Mouse (Mus musculus) granulocyte monocyte progenitor cell, adult 5-6 weeks (primary cell): ENCODE measurements around the gene Mgat1. TPM values are rescaled to one million over a fixed set of nuclear protein-coding genes. Genes with fewer than 3 reads are reported as not detected.

ENCODE experiments used
- ATAC-seq: replicated peaks from 2 replicates; pipeline ENCODE4 v1.8.0; 2016; ENCODE audit warnings: mild to moderate bottlenecking, moderate TSS enrichment, inconsistent platforms; ENCODE audit not compliant: poor library complexity, severe bottlenecking
- total RNA-seq, 2 experiments: library from RNA; stranded (forward) in 1 of 2; stranded (reverse) in 1 of 2; fragments of 200-712, 200-1000 nt in 1 of 2; fragments of >200 nt in 1 of 2; fragmentation: Nextera tagmentation in 1 of 2; gene quantifications; 2 replicates each; pipeline ENCODE4 v1.2.3; 2014 to 2017

Mgat1 gene
- total RNA-seq, 2 experiments from 2014 or later, result 44.1 to 59.4 TPM

DNA sequence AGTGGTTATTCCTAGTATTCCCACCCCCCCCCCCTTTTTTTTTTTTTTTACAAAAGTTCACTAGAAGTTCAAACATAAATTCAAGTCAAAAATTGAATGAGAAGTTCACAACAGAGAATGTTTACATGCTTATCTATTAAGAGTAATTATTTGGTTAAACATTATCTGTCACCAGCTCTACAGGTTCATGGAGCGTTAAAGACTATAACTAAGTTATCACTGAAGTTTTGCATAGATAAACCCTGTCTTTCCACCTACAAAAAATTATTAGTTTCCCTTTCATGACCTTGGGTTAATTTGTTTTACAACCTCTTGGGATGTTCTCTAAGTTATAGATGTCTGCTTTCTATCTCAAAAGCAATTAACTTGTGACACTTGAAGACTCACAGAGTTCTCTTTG, 3.7 kb upstream of the Mgat1 start:
- no peak for ATAC-seq

DNA sequence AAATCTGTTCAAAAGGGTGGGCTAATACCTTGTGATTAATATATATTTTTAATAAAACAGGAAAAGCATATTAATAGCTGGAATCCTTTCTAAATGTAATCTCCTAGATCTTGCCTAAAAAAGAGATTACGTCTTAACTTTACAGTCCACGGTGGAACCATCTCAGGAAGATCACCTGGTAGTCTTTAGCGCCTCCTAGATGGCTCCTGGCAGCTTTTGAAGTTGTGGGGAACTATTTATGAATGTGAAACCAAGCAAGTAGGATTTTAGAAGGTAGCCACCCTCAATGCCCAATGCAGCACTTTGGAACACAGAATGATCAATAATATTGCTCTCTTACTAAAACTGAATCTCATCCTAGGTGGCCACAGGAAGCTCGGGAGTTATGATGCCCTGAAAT, 3.1 kb upstream of the Mgat1 start:
- no peak for ATAC-seq

DNA sequence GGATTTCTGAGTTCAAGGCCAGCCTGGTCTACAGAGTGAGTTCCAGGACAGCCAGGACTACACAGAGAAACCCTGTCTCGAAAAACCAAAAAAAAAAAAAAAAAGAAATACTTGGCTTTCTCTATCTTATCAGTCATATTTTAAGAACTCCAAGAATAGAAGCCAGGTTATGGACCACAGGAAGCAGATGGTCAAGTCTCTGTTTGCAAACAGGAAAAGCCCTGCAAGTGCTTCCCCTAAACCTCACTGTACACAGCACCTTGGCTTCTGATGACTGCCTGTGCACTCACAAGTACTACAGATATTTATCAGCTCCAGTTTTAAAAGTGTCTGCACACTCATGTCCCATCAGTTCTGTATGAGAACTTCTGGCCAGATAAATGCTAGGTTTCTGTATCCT, 2.5 kb upstream of the Mgat1 start:
- ATAC-seq, result peak; percentile 18

DNA sequence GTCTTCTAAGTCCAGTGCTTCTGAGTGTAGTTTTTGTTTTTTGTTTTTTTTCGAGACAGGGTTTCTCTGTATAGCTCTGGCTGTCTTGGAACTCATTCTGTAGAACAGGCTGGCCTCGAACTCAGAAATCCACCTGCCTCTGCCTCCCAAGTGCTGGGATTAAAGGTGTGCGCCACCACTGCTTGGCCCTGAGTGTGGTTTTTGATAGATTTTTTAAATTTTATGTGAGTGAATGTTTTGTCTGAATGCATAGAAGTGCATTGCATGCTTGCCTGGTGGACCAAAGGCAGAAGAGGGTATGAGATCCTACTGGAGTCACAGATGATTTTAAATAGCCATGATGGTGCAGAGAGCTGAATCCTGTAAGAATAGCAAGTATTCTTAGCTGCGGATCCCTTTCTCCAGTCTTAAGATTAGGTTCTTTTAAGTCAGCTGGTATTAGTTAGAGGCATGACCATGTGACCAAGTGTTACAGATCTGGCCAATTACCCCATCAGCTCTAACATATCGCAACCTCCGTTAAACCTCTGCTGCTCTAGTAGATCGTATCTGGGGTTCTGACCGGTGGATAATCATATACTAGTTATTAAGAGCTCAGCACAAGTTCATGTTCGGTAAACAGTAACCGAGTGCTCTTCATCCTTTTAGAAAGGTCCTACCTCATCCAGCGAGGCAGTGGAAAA, 906 bp upstream of the Mgat1 start:
- ATAC-seq, result peak; percentile 31

DNA sequence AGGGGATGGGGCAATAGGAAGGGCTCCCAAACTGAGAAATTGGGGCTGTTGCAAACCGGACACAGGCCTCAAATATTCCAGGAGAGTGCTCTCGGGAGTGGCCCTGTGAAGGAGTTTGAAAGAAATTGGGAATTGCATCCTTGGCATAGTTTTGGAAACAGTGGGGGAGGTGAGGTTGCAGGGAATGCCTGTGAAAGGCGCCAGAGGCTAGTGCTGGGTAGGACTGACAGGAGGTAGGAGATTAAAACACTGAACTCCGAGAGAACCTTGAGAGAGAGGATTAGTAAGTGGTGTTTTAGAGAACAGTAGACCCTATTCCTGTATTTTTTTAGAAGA, 572 bp downstream of the Mgat1 start:
- ATAC-seq, result no peak

DNA sequence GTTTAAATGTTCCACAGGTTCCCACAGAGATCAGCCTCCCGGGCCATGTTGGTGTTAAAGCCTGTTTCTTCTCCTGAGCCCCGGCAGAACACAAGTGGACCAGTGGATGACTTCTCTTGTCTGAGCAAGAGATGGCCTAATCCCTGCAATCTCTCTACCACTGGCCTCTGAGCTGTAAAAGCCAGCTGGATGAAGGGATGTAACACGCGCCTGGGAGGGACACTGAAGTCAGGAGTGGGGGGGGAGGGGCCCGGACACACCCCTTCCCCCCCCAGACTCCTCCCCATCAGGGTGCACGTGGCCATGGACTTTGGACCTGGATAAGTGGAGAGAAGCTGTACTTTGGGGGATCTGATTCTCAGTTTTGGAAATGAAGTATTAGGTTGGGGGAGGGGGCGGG, 1.2 kb downstream of the Mgat1 start:
- ATAC-seq, result no peak

DNA sequence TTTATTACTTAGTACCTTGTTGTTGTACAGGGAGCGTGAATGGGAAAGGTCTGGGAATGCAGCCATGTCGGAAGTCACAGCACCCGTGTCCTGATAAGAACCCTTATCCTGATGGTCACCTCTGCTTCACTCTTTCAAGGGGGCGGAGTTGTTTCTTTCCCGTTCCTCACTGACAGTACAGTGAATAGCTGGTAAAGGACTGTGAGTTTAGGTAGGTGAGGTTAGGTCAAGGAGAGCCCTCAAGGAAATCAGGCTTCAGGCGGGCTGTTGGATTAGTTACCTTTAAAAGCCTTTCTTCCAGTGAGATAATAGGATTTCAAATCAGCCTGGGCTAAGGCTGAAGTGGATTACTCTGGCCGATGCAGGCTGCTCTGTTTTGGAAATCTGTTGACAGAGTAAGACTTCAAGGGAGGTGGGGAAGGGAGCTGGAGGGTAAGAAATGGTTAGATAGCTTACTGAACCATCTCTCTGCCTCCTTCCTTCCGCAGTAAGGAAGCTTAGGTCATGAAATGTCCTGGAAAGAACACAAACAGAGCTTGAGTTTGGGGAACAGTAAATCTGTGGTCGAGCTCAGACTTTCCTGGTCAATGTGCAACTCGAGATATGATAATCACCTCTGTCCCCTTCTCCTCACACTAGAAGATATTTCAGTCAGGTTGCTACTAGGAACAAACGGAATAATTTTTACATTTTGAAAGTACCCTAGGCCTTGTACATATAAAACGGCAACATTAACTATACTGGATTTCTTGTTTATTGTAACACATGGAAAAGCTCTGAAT, 1.8 kb downstream of the Mgat1 start:
- ATAC-seq, result no peak

DNA sequence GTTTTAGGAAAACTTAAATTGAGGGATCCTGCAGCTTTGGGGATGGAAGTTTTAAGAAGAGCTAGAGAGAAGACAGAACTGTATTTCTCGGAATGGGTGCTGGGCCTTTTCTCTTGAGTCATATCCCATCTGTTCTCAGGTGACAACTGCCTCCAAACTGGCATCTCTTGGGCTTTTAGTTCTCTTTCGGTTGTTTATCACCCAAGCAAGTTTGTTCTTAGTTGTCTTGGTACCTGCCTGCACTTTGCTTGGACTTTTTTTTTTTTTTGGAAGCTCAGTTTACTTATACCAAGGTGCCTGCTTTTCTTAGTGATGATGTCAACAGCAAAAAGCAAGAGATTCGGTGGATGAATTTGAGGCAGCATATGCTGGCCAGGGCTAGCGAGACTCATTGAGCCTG, 2.5 kb downstream of the Mgat1 start:
- no peak for ATAC-seq

DNA sequence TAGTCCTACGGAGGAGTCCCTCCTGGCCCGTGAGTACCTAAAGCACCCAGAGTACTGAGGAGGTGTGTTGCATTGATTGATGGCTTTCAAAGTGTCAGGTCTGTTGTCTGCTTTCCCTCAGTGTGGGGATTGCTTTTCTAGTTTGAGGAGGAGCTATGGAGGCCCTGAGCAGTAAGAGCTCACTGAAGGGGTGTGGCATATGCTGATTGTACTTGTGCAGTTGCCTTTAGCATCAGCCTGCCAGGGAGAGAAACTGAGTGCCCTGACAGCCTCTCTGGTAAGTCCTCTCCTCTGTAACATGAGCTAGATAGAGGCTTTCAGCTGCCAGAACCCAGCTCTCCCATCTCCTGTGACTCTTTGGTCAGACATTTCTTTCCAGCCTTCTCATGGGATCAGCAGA, 3.3 kb downstream of the Mgat1 start:
- ATAC-seq, result no peak

DNA sequence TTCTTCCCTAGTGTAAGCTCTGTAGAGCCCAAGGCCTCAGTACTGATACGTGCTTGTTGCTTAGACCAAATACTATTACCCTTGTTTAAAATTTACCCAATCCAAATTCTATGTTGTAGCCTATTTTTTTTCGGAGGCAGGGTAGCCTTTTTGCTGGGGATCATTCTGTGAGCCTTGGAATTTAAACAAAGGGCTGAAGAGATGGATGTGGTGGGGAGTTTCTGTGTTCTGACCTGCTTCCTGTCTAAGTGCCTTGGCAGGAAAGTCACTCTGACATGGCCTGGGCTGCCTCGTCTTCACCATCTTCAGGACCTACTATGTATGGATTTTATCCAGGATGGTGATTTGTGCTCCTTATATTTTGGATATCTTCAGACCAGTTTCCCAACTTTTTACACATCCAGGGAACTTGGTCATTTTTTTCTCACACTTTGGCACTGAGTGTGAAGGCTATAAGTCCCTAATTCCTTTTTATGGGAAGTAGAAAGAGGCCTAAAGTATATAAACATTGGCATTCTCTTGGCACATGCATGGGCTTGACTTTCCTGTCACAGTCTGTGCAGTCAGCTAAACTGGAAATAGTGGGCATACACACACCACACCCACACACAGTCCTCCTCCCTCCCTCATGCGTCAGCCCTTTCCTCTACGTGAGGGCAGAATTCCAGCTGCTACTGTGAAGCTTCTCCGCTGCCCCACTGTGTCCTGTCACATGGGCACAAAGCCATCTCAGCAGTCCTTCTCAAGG, 4.4 kb downstream of the Mgat1 start:
- no peak for ATAC-seq

DNA sequence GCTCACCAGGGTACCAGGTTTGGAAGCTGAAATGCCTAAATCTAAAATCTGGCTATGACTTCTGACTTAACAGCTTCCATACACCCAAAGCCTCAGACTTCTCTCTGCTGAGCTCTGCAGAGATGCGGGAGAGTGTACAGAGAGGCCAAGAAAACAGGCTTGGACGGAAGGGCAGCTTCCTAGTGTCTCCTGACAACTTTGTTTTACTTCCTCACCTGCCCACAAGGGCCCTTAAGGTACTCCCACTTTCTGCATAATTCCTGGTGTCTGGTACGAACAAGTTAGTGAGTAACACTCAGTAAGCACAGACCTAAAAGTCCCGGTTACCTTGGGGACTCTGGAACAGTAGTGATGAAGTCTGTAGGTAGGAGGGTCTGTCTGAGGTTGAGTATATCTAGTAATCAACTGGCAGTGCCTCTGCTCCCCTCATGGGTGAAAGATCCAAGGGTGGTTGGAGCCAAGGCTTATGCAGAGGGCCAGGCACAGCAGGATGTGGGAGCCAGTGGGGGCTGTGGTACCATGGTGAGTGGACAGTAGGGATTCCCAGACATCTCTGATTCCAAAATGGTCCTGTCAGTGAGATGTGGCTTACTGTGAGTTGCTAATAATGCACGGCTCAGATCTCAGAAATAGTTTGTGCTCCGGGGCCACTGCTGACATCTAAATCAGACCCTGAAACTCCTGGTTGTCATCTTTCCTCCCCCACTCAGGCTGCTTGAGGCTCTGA, 5.1 kb downstream of the Mgat1 start:
- no peak for ATAC-seq

DNA sequence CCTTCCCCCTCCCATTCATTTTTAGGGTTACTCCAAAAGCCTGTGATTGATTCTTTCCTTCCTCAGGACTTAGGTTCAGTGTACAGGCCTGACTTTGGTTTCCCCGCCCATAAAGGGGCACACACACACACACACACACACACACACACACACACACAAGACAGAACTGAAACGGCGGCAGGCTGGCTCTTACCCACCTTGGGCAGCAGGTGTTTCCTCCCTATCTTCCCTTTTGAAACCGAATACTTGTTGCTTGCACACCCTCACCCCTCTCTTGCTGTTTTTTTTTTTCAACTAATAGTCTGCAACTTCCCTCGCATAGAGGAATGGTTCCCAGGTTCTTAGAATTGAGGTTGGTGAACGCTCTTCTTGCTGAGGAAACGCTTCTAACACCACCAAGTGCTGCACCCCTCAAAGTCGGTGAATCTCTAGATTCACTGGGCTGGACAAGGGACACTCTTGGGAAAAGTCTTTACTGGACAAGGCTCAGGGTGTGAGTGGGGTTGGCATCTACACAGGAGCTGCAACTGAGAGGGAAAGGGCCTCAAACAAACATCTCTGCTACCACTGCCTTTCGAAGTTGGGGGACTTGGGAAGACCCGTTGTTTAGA, 5.9 kb downstream of the Mgat1 start:
- ATAC-seq, result peak; percentile 51

DNA sequence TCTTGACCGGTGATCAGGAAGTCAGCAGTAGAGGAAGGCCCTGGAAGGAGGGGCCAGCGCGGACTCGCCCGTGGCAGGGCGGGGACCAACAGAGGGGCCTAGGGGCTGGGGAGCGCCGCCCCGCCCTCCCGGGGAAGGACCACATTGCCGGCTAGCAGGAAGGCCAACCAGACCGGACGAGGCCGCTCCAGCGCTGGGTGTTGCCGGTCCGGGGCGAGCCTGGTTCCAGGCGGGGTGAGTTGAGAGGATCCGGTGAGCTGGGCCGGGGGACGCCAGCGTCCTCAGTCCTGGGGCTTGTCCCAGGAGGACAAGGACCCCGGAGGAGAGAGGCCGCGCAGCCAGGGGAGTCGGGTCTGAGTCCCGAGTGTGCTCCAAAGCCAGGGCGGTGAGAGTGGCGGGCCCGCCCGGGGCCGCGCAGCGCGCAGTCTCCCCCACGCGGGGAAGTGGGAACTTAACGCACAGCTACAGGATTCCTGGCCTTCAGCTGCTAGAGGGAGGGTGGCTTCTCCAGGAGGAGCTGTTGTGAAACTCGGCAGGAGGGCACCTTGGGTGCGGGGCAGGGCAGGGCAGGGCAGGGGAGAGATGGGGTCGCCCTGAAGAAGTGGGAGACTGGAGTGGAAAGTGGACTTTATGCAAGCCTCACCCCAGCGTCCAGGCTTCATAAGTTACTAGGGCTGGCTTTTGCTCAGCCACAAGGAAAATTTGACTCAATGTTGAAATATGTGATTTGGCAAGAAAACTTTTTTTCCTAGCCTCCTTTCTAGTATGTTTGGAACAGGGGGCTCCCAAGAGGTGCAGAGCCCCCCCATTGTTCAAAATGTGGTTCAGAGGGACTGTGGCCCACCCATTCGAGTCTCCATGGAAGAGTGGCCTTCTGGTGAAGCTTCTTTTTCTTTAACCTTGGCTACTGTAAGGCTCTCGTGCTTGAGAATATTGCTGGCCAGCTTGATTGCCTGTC, 6.7 kb downstream of the Mgat1 start:
- peak; percentile 67 for ATAC-seq

DNA sequence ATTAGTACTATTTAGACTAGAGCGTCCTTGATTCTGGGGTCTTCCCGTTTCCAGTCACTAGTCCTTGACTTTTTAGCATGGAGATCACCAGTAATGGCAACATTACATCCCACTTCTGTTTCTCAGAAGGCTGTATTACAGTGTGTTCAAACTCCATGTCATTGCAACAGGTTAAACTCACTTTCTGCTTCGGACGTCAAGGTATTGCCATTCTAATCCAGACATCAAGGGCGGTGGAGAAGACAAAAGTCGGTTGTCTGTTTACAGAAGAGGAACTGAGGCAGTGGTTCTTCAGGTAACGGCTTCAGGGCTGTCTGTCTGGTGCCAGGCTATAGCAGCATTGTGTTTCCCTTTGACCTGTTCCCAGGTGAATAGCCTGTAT, 7.4 kb downstream of the Mgat1 start:
- no peak for ATAC-seq

DNA sequence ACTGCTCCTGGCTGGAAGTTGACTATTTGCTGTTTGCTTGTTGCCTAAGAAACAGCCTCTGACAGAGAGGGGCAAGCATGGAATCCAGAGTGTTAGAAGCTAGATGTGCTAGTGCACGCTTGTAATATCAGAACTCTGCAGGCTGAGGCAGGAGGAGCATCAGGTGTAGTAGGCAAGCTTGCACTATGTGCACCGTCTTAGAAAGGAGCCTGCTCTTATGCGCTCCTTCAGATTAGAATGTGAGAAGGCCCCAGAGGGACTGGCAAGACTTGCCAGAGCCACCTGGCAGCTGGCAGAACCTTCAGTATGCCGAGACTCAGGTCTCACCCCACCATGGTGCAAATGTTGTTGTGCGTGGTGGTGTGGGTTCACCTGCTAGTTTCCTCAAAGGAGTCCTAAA, 8.1 kb downstream of the Mgat1 start:
- ATAC-seq, result no peak

DNA sequence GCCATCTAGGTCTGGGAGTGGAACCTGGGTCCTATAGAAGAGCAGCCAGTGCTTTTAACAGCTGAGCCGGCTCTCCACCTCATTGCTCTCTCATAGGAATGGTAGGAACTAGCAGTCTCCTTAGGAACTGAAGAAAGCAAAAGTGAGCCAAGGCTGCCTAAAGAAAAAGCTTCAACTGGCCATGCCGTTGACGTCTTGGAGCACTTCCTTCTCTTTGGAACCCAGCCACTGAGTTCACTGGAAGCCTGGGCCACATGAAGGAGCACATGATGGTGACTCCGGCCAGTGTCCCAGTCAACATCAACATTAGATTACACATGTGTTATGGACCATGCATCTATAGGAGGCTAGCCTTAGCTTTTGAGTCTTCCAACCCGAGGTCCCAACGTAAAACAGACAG, 9.0 kb downstream of the Mgat1 start:
- ATAC-seq, result no peak

DNA sequence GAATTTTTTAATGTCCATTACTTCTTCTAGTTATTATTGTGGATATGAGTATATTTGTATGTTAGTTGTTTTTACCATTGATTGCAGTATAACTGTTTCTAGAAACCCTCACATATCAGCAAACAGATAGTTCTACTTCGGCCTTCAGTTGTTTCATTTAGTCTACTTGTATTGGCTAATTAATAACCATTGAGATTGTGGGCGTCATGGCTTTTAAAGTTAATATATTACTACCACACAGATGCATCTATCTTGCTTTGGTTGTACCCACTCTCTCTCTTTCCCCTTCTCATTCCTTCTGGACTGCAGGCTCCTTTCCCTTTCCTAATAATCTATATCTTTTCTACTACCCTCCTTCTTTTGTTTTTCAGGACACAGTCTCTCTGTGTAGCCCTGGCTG, 15.3 kb downstream of the Mgat1 start:
- ATAC-seq, result no peak

DNA sequence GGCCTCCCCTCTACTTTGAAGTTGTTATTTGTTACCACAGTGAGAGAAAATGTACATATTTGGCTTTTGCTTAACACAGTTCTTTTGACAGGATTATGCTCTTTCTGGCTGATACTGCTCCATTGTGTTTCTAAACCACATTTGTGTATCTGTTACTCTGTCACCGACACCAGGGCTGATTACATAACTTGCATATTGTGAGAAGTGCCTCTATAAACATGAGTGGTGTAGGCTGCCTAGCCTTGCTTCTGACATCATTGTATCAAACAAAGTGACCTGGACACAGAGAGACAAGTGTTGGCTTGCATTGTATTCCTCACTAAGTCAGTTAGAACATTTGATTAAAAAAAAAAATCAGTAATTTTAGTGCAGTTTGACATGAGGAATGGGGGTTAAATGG, 15.8 kb downstream of the Mgat1 start:
- peak; percentile 26; the same call in 1 of the 2 replicates for ATAC-seq

DNA sequence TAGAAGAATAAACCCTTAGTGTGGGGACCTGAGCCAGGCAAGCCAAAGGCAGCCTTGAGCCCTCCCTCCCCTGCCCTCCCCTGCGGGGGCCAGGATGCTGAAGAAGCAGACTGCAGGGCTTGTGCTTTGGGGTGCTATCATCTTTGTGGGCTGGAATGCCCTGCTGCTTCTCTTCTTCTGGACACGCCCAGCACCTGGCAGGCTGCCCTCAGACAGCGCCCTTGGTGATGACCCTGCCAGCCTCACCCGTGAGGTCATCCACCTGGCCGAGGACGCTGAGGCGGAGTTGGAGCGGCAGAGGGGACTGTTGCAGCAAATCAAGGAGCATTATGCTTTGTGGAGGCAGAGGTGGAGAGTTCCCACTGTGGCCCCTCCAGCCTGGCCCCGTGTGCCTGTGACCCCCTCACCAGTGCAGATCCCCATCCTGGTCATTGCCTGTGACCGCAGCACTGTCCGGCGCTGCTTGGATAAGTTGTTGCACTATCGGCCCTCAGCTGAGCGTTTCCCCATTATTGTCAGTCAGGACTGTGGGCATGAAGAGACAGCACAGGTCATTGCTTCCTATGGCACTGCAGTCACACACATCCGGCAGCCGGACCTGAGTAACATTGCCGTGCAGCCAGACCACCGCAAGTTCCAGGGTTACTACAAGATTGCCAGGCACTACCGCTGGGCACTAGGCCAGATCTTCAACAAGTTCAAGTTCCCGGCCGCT, 16.8 kb downstream of the Mgat1 start:
- no peak for ATAC-seq
